Mouse (Mus musculus) right cerebral cortex, postnatal 36 days (tissue): ENCODE measurements around the gene CK137956.

ENCODE experiments used
- DNase-seq, 2 experiments: peaks; one replicate each; pipeline ENCODE4 v3.0.0; 2022; ENCODE audit warnings: low spot score in 2 of 2, mixed read lengths in 1 of 2

CK137956 gene

GRCm38 (mm10) chr4:127913551-127913950 lies 57.2 kb downstream of the CK137956 start:
- no peak for DNase-seq

GRCm38 (mm10) chr4:127907151-127907550 lies 63.6 kb downstream of the CK137956 start:
- DNase-seq: no peak

GRCm38 (mm10) chr4:127903954-127904353 lies 66.8 kb downstream of the CK137956 start:
- DNase-seq: no peak

- no peak for DNase-seq
Measured at GRCm38 (mm10) chr4:127900893-127901456, 69.8 kb downstream of the CK137956 start.

GRCm38 (mm10) chr4:127889071-127889470 lies 81.7 kb downstream of the CK137956 start:
- DNase-seq: no peak

GRCm38 (mm10) chr4:127878966-127879365 lies 91.8 kb downstream of the CK137956 start:
- DNase-seq: no peak
